Mouse (Mus musculus) megakaryocyte, embryonic 14.5 days (primary cell): ENCODE results near the gene Cachd1.

Experiments
- FLI1 ChIP-seq: IDR thresholded peaks from 2 replicates; pipeline ENCODE4 v1.6.1; 2012; ENCODE audit warnings: low read length, inconsistent platforms, mixed read lengths
- GATA1 ChIP-seq: IDR thresholded peaks from 3 replicates; pipeline ENCODE4 v1.6.1; 2012; ENCODE audit warnings: mixed read lengths, low read length, inconsistent platforms, borderline replicate concordance

- no peak for TF ChIP-seq FLI1
- no peak for TF ChIP-seq GATA1
Measured at GRCm38 (mm10) chr4:100879414-100879813, 102.9 kb downstream of the Cachd1 start.
